Mouse (Mus musculus) kidney, postnatal 36 days (tissue): Measurements from ENCODE around the gene Sema4d.
A peak's percentile ranks its signal among the peaks of the same experiment; 100 is the strongest.

Experiments
- DNase-seq, 2 experiments: peaks; one replicate each; pipeline ENCODE4 v3.0.0; 2021 to 2022; ENCODE audit warnings: mixed read lengths in 2 of 2

Sema4d gene

GRCm38 (mm10) chr13:51725446-51725845 lies 68.1 kb downstream of the Sema4d start:
- DNase-seq = no peak

GRCm38 (mm10) chr13:51724566-51724965 lies 69.0 kb downstream of the Sema4d start:
- no peak for DNase-seq

- DNase-seq = no peak
Observed at GRCm38 (mm10) chr13:51723114-51723513, 70.4 kb downstream of the Sema4d start.

- no peak for DNase-seq
Observed at GRCm38 (mm10) chr13:51720556-51720955, 73.0 kb downstream of the Sema4d start.

GRCm38 (mm10) chr13:51719256-51719655 lies 74.3 kb downstream of the Sema4d start:
- DNase-seq = no peak

GRCm38 (mm10) chr13:51716350-51717263 lies 76.9 kb downstream of the Sema4d start:
- DNase-seq = peak; percentile 29 to 54

- DNase-seq = no peak
Observed at GRCm38 (mm10) chr13:51712022-51712421, 81.5 kb downstream of the Sema4d start.

- no peak for DNase-seq
Observed at GRCm38 (mm10) chr13:51710738-51711137, 82.8 kb downstream of the Sema4d start.

- DNase-seq = no peak
Observed at GRCm38 (mm10) chr13:51705882-51706854, 87.4 kb downstream of the Sema4d start.

GRCm38 (mm10) chr13:51703893-51704292 lies 89.7 kb downstream of the Sema4d start:
- no peak for DNase-seq

GRCm38 (mm10) chr13:51698318-51698717 lies 95.2 kb downstream of the Sema4d start:
- DNase-seq = no peak

GRCm38 (mm10) chr13:51697897-51698296 lies 95.7 kb downstream of the Sema4d start:
- no peak for DNase-seq

- DNase-seq = no peak
Observed at GRCm38 (mm10) chr13:51697455-51697854, 96.1 kb downstream of the Sema4d start.

GRCm38 (mm10) chr13:51696481-51696880 lies 97.1 kb downstream of the Sema4d start:
- no peak for DNase-seq

GRCm38 (mm10) chr13:51688688-51689087 lies 104.9 kb downstream of the Sema4d start:
- DNase-seq = no peak

- DNase-seq = no peak
Observed at GRCm38 (mm10) chr13:51686966-51687365, 106.6 kb downstream of the Sema4d start.

- DNase-seq = peak; percentile 56 to 73
Observed at GRCm38 (mm10) chr13:51685290-51685966, 108.1 kb downstream of the Sema4d start.

GRCm38 (mm10) chr13:51681634-51682033 lies 111.9 kb downstream of the Sema4d start:
- DNase-seq = no peak

GRCm38 (mm10) chr13:51681076-51681475 lies 112.5 kb downstream of the Sema4d start:
- no peak for DNase-seq

GRCm38 (mm10) chr13:51679332-51679731 lies 114.2 kb downstream of the Sema4d start:
- no peak for DNase-seq

- no peak for DNase-seq
Observed at GRCm38 (mm10) chr13:51678687-51679086, 114.9 kb downstream of the Sema4d start.

GRCm38 (mm10) chr13:51677630-51678185 lies 115.8 kb downstream of the Sema4d start:
- DNase-seq = no peak
